Mouse (Mus musculus) testis, adult 2 months (tissue): ENCODE measurements around the gene Fig4. TPM values are rescaled to one million over a fixed set of nuclear protein-coding genes. Genes with fewer than 3 reads are reported as not detected.

Experiments
- polyA plus RNA-seq: library from polyadenylated mRNA; depleted of rRNA; stranded (reverse); fragments of >200 nt; gene quantifications from 2 replicates; pipeline ENCODE4 v1.2.3, GENCODE M21; 2012; rRNA removed

The Fig4 gene
- polyA plus RNA-seq, 1 experiment, result 10.3 TPM

Other genes starting within 250 kb of the Fig4 start
- gene Gpr6, start 231.0 kb downstream of the Fig4 start, polyA plus RNA-seq, result 0.49 and 0.72 TPM in 2 replicates
- 8.6 and 11.8 TPM in 2 replicates for gene Ak9, start 720 bp upstream of the Fig4 start, polyA plus RNA-seq
- 8.2 and 9.1 TPM in 2 replicates for gene Zbtb24, start 147.1 kb upstream of the Fig4 start, polyA plus RNA-seq
- gene Mical1, start 173.1 kb upstream of the Fig4 start, polyA plus RNA-seq, result 1.6 and 2.4 TPM in 2 replicates
- 21.3 and 22.7 TPM in 2 replicates for gene Smpd2, start 187.1 kb upstream of the Fig4 start, polyA plus RNA-seq
- 25.9 and 29.4 TPM in 2 replicates for gene Ppil6, start 187.2 kb upstream of the Fig4 start, polyA plus RNA-seq
- 216 and 279 TPM in 2 replicates for gene Cd164, start 216.2 kb upstream of the Fig4 start, polyA plus RNA-seq